Mouse (Mus musculus): ENCODE results near the gene Dqx1.

The Dqx1 gene

DNA sequence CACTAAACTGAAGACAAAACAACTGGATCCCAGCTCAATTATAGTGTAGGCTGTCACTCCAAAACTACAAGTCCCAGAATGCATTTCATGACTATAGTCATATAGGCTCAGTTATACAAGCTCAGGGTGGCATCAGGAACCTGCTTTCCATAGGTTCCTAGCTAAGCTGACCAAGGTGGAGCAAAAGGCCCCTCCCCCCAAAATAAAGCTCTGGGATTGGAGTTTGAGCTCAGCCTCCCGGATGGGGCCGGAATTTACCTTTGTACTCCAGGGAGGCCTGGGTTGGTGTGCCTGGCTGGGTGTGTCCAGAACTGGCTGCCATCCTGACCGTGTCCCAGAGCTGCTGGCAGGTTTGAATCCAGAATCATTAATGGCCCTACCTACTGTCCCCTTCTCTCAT, at the start of gene Dqx1:
Gene Dqx1, plus strand, starts transcription at position 55 of the 400 bp plus-strand sequence.
- no peak for DNase-seq (ENCODE audit: extremely low read depth, low read depth)

DNA sequence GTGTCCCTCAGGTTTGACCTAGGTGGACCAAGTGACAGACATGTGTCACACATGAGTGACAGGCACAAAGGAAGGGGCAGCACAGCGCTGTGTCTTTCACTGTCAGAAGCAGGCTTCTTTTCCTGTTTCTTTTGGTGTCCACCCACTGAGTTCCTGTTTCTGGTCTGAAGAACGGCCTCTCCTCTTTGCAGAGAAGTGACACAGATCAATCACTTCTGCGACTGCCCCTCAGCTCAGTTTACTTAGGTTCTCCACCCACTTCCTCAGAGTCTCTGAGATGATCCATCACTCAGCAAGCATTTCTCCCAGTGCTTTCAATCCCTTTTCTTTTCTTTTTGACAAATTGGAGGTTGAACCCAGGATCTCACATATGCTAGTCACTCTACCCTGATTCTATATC, 49.0 kb upstream of the Dqx1 start:
- no peak for DNase-seq (ENCODE audit: extremely low read depth, low read depth)

GRCm38 (mm10) chr6:83010010-83010409, 47.6 kb upstream of the Dqx1 start:
- peak; percentile 79 for DNase-seq (ENCODE audit: extremely low read depth, low read depth)

GRCm38 (mm10) chr6:83011255-83011654, 46.4 kb upstream of the Dqx1 start:
- no peak for DNase-seq (ENCODE audit: extremely low read depth, low read depth)

DNA sequence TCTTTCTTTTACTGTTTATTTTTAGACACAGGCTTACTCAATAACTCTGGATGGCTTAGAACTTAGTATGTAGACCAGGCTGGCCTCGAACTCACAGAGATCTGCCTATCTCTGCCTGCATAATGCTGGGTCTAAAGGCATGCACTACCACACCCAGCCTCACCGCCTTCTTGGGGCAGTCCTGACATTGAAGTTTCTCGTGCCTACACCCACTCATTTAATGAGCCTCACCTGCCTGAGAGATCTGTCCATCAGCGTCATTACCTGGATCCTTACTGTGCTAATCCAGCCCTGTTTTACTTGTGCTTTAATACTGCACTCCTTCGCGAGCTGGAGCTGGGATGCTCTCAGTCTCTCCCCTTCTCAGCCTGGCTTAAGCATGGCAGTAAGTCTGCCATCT, 45.9 kb upstream of the Dqx1 start:
- no peak for DNase-seq (ENCODE audit: extremely low read depth, low read depth)

GRCm38 (mm10) chr6:83013444-83013843, 44.2 kb upstream of the Dqx1 start:
- DNase-seq (ENCODE audit: extremely low read depth, low read depth), result no peak

- DNase-seq (ENCODE audit: extremely low read depth, low read depth), result no peak
Measured at GRCm38 (mm10) chr6:83014482-83015466, 42.9 kb upstream of the Dqx1 start.

GRCm38 (mm10) chr6:83015749-83016148, 41.9 kb upstream of the Dqx1 start:
- no peak for DNase-seq (ENCODE audit: extremely low read depth, low read depth)

DNA sequence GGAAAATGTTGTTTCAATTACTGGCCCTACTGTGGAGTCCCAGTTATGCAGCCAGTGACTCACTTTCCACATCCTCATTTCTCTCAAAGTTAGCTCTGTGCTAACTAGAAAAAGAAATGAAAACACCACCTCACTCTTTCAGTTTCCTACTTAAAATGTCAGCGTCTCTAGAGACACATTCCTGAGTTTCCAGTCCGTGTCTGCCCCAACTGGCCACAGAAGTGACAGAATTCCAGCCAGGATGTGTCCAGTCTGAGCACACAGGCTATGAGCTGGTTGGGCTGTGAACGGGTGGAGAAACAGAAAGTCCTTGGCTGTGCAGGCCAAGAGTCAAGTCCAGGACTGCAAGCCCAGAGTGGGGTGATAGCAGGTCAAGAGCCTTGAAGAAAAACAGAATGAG, 40.5 kb upstream of the Dqx1 start:
- no peak for DNase-seq (ENCODE audit: extremely low read depth, low read depth)

DNA sequence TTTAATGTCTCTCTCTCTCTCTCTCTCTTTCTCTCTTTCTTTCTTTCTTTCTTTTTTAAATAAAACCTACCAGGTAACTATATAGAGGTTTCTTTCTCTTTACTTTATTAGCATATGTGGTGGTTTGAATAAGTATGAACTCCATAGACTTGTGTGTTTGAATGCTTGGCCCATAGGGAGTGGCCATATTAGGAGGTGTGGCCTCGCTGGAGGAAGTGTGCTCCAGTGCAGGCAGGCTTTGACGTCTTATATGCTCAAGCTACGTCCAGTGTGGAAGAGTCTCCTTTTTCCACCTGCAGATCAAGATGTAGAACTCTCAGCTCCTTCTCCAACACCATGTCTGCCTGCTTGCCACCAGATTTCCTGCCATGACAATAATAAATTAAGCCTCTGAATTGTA, 38.6 kb upstream of the Dqx1 start:
- no peak for DNase-seq (ENCODE audit: extremely low read depth, low read depth)

DNA sequence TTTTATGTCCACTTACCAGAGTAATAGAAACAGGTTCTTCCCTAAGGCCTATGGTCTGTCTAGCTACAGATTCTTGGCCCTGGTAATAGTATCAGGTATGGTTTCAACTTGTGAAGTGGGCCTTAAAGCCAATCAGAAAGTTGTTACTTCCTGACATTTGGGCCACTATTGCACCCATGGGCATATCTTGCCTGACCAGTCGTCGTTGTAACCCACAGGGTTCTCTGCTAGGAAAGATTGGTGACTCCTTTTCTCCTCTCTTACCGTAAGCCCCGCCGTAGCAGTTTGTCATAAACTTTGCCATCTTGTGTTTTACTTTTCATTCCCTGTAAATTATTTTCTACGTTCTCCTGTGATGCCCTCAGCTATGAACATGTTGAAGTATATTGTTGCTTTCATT, 37.5 kb upstream of the Dqx1 start:
- no peak for DNase-seq (ENCODE audit: extremely low read depth, low read depth)

DNA sequence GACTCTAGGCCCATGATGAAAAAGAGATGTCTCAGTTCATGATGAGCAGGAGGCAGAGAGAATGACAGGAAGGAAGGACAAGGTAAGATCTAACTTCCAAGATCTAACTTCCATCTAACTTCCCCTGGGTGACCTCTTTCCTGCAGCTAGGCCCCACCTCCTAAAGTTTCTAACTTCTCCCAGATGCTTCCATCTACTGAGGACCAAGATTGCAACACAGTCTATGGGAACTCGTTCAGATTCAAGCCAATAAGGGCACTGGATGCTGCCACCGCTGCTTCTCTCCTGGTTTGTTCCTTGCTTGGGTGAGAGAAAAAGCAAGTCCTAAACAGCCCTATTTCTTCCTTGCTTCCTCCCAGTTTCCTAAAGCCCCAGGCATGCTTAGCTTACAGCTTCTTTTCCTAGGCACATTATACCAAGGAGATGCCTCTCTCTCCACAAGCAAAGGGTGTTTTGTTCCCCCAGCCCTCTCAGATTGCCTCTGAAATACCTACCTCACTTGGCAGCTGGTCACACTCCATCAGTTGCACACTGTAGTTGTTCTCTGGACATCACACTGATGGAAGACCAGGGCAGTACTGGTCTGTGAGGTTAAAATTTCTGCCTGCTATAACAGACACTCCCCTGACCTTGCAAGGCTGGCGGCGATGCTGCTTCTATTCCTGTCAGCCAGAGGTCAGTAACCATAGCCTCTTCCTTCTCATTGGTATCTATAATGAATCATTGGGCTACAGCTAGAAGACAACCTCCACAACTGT, 36.6 kb upstream of the Dqx1 start:
- no peak for DNase-seq (ENCODE audit: extremely low read depth, low read depth)

- DNase-seq (ENCODE audit: extremely low read depth, low read depth), result no peak
Measured at GRCm38 (mm10) chr6:83023008-83023407, 34.6 kb upstream of the Dqx1 start.

- DNase-seq (ENCODE audit: extremely low read depth, low read depth), result no peak
Measured at GRCm38 (mm10) chr6:83023786-83024185, 33.9 kb upstream of the Dqx1 start.

- DNase-seq (ENCODE audit: extremely low read depth, low read depth), result no peak
Measured at GRCm38 (mm10) chr6:83024421-83024820, 33.2 kb upstream of the Dqx1 start.

DNA sequence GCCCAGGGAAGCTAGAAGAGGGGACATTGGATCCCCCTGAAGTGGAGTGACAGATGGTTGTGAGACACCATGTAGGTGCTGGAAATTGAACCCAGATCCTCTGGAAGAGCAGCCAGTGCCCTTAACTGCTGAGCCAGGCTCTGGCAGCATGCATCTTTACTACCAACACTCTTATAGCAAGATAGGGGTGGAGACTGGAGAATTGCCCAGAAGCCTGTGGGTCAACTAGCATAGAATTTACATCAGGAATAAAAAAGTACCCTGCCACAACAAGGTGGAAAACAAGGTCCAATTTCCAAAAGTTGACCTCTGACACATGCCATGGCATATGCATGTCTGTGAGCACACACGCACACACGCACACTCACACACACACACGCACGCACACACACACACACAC, 32.4 kb upstream of the Dqx1 start:
- DNase-seq (ENCODE audit: extremely low read depth, low read depth), result no peak

DNA sequence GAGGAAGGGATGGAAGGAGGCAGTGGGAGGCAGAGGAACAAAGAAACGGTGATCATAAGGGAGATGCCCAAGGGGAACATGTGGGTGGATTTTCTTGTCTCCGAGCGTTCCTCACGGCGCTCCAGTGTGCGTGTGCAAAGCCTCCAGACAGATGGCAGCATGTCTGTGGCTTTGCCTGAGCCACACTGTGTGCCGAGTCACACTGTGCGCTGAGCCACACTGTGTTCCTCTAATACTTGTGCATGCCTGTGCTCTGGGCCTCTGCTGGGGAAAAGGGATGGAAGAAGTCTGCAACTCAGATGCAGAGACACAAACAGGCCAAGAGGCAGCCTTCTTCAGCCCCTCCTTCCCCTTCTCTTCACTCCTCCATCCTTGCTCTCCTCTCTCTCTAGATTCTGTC, 30.4 kb upstream of the Dqx1 start:
- no peak for DNase-seq (ENCODE audit: extremely low read depth, low read depth)

- no peak for DNase-seq (ENCODE audit: extremely low read depth, low read depth)
Measured at GRCm38 (mm10) chr6:83027706-83028105, 29.9 kb upstream of the Dqx1 start.

GRCm38 (mm10) chr6:83029777-83030176, 27.9 kb upstream of the Dqx1 start:
- no peak for DNase-seq (ENCODE audit: extremely low read depth, low read depth)

DNA sequence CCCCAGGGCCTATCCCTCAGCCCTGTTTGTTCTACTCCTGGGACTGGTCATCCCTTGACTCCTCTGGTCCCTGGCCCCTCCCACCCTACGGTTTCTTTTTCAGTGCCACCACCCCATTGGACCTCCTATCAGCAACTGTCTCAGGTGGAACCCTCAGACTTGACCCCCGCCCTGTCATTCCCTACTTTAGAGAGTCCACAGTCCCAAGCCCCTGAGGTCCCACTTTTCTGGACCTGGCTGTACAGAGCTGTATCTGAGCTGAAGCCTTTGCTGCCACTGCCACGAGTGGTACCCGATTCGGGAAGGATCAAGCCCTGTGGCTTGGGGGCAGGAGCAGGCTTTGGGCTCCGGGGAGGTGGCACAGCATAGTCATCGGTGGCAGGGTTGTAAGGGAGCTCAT, 26.5 kb upstream of the Dqx1 start:
- DNase-seq (ENCODE audit: extremely low read depth, low read depth), result no peak

- no peak for DNase-seq (ENCODE audit: extremely low read depth, low read depth)
Measured at GRCm38 (mm10) chr6:83031921-83032590, 25.6 kb upstream of the Dqx1 start.

DNA sequence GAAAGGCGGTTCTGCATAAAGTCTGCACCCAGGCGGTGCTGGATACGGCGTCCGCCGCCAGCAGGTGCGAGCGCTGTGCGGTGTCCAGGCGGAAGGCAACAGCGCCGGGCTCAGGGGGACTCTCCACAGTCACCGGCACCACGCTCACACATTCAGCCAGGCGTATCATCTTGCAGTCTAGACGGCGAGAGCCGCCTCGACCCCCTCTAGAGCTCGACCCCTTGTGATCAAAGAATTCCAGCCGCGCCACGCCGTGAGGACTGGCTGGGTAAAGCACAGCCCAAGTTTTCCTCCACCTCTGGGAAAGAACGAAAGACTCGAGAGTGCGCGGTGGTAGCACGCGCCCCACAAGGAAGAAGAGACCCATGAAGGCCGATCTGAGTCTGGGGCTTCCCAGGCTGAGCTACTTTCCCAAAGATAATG, 24.9 kb upstream of the Dqx1 start:
- no peak for DNase-seq (ENCODE audit: extremely low read depth, low read depth)
